Mouse (Mus musculus): ENCODE measurements around the gene Pdxk.

Pdxk gene

GRCm38 (mm10) chr10:78464792-78465207 lies at the start of gene Pdxk:
TSS of gene Pdxk (minus strand) at chr10:78464975.
- under 1% methylated on average over 35 of the region's 35 CpGs for whole genome bisulfite sequencing

GRCm38 (mm10) chr10:78502986-78503733 lies 38.4 kb upstream of the Pdxk start:
- WGBS: 80% methylated on average over 6 of the region's 6 CpGs

- WGBS: 16% methylated on average over 26 of the region's 26 CpGs
Observed at GRCm38 (mm10) chr10:78487431-78488086, 22.8 kb upstream of the Pdxk start.

GRCm38 (mm10) chr10:78486871-78487270 lies 22.1 kb upstream of the Pdxk start:
- 87% methylated on average over 5 of the region's 5 CpGs for WGBS

GRCm38 (mm10) chr10:78485369-78485768 lies 20.6 kb upstream of the Pdxk start:
- WGBS: 75% methylated on average over 2 of the region's 2 CpGs

- WGBS: under 1% methylated on average over 35 of the region's 35 CpGs
Observed at GRCm38 (mm10) chr10:78481928-78482499, 17.2 kb upstream of the Pdxk start.

GRCm38 (mm10) chr10:78480954-78481927 lies 16.5 kb upstream of the Pdxk start:
- WGBS: 42% methylated on average over 21 of the region's 21 CpGs

- WGBS: 77% methylated on average over 4 of the region's 4 CpGs
Observed at GRCm38 (mm10) chr10:78476821-78477220, 12.0 kb upstream of the Pdxk start.

GRCm38 (mm10) chr10:78474759-78475158 lies 10.0 kb upstream of the Pdxk start:
- WGBS: 77% methylated on average over 8 of the region's 8 CpGs

- 42% methylated on average over 5 of the region's 5 CpGs for WGBS
Observed at GRCm38 (mm10) chr10:78473434-78473833, 8.7 kb upstream of the Pdxk start.

- 84% methylated on average over 3 of the region's 3 CpGs for WGBS
Observed at GRCm38 (mm10) chr10:78472046-78472445, 7.3 kb upstream of the Pdxk start.

- 28% methylated on average over 15 of the region's 15 CpGs for WGBS
Observed at GRCm38 (mm10) chr10:78470582-78471313, 6.0 kb upstream of the Pdxk start.

GRCm38 (mm10) chr10:78467761-78468310 lies 3.1 kb upstream of the Pdxk start:
- WGBS: 61% methylated on average over 2 of the region's 2 CpGs

- 91% methylated on average over 9 of the region's 9 CpGs for whole genome bisulfite sequencing
Observed at GRCm38 (mm10) chr10:78466647-78467046, 1.9 kb upstream of the Pdxk start.

- 87% methylated on average over 3 of the region's 3 CpGs for WGBS
Observed at GRCm38 (mm10) chr10:78465472-78465871, 697 bp upstream of the Pdxk start.

- WGBS: under 1% methylated on average over 32 of the region's 32 CpGs
Observed at GRCm38 (mm10) chr10:78464201-78464791, 479 bp downstream of the Pdxk start.

GRCm38 (mm10) chr10:78463769-78464167 lies 1.0 kb downstream of the Pdxk start:
- WGBS: 66% methylated on average over 3 of the region's 3 CpGs

GRCm38 (mm10) chr10:78462945-78463768 lies 1.6 kb downstream of the Pdxk start:
- 67% methylated on average over 8 of the region's 8 CpGs for WGBS

GRCm38 (mm10) chr10:78461767-78462166 lies 3.0 kb downstream of the Pdxk start:
- WGBS: 60% methylated on average over 4 of the region's 4 CpGs

Measured in cerebral cortex, adult 2 months (tissue).